ENCODE assay signal across 1 mouse cellular context in the genomic region with DNA sequence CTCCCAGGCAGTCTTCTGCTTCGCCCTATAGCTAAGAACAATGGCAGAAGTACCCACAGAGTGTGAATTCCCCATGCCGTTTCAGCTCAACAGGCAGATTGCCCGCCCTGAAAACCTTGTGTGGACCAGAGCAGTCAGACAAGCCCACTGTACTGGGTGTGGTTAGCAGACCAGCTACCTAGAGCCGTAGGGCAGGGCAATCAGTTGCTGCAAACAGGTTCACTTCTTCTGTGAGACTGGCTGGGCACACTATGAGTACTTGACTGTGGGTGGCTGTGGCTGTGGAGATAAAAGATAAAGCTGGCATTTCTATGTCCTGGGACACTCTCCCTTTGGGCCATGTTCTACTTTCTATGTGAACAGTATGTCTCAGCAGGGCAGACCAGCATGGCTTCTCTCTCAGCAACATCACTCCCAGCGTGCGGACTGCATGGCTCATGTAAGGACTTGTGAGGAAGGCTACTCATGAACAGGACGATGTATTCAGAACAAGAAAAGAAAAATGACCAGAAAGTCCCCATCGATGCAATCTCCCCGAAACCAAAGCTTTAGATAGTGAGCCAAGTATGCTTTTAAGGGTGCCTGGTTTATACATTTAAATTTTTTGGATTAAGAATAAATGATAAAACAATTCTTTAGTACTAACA.
TF ChIP-seq lines count a peak whose summit lies in the region.

No protein-coding gene starts in this region.

TF ChIP-seq in MEL, 35 proteins besides CTCF, POLR2A, EP300 and RAD21:
- no peak for TF ChIP-seq RCOR1 (IDR thresholded peaks at IDR 0.05; ENCODE audit: low read depth, low read length)
- 0 out of 2 replicates have a peak, but pooled peaks have one; percentile 17 for TF ChIP-seq GATA1 (IDR thresholded peaks at IDR 0.05; ENCODE audit: low read depth, low read length)
- TF ChIP-seq TCF12 (IDR thresholded peaks at IDR 0.05; ENCODE audit: low read depth, low read length) = 0 out of 2 replicates have a peak, but pooled peaks have one; percentile 19
TF ChIP-seq in MEL: peak in this region for 2.
